Mouse (Mus musculus) embryo, embryonic 9.5 days (tissue): ENCODE measurements at regions not wholly inside any gene's neighbourhood (a gene's known extent, or its start where the extent isn't known, plus 50 kb on each side); places are given as distances from the start of the nearest gene placed in this dataset.

Experiments
- DNase-seq: peaks from one replicate; pipeline ENCODE4 v3.0.0-alpha.2; 2017; ENCODE audit errors: extremely low spot score

DNA sequence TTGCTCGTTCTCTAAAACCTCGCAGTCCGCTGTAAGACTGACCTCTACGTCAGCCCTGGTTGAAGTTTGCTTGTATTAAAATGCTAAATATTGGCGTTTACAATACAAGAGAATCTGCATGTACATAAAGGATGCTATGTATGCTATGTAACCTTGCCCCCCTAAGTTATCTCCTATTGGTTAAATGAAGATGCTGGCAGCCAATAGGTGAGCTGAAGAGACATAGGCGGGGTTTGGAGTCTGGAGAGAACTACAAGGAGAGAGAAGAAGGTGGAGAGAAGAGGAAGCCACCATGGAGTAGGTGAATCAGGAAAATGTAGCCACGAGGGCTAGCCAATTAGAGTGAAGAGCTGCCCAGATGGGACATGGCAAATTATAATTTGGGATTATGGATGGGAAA lies 214.0 kb upstream of the Amigo2 start:
- no peak for DNase-seq

DNA sequence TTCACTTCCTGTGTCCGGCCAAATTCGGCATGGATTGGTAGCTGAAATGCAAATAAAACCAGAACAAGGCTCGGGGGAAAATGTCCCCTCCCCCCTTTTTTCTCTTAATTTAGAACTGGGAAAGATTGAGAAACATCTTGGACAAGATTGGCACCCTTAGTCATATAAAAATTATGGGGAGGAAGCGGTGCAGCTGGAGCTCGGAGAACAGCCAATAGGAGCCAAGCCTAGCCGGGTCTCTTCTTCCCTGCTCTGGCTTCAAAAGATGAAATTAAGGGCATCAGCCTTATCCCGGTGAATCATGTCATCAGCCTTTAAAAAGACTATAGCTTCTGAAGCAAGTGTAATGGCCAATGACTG lies 213.3 kb upstream of the Amigo2 start:
- DNase-seq = no peak

DNA sequence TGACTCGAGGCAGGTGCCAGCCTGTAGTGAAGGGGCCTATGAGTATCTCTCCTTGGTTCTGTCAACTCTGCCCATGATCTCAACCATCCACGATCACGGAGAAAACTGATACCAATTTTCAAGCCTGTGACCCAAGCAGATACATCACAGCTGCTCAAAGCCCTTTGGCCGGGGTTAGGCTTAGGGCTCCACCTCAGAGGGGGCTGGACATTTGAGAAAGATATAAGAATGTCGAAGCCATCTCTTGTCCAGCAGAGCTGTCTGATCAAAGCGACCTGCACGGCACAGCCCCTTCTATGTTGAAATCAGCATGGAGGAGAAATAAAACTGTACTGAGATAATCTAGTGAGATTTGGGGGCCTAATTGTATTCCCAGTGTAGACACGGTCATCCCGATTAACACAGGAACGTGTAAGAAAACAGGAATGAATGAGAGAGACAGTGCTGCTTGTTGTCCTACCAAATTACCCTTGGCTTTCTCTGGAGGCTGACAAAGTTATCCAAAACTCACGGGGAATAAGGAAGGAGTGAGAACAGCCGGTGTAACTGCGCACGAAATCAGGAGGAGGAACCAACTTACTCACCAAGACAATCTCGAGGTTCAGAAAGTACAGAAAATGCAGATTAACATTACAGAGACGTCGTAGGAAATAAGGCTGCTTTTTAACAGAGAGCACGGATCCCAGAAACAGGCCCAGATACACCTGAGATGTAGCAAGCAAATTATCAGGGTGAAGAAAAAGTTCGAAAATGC lies 212.7 kb upstream of the Amigo2 start:
- no peak for DNase-seq

DNA sequence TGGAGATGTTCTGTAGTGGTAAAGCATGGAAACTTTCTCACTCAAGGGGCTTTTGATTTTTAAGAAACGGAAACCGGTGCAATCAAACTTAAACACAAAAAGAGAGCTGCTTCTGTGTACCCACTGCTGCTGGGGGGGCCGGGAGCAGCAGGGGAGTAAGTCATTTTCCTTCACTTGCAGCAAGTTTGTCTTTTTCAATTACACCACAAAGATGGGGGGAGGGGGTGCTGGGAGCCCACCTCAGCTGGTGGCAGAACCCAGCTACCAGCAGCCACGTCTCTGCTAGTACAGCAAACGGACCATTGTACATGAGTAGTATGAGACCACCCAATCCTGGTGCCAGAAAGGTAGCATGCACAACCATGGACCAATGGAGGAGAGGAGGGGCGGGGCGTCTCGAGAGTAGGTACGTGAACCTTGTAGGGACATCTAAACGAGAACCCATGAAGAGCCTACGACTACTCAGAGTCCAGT lies 211.7 kb upstream of the Amigo2 start:
- no peak for DNase-seq

DNA sequence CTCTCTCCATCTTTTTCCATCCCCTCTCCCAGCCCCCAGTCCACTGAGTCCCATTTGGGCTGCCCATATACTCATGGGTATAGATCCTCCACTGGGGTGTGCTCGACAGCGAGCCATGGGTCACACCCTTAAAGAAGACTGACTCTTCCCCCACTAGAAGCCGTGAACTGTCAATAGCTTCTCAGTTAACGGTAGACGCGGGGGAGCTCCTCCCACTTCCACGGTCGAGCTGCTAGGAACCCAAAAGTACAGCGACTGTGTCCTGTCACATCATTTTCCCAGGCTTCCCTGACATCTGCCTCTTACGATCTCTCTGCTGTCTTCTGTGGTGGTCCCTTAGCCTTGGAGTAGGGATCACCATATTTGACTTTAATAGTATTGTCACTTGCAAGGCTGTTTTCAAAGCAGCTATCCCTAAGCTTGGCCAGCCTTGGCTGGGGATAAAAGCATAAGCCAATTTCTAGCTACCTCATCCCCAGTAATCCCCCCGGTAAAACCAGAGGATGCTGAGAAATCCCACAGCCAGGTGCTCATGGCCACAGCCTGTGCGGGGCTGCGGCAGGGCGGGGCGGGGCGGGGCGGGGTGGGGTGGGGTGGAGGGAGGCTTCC lies 211.2 kb upstream of the Amigo2 start:
- DNase-seq = no peak

DNA sequence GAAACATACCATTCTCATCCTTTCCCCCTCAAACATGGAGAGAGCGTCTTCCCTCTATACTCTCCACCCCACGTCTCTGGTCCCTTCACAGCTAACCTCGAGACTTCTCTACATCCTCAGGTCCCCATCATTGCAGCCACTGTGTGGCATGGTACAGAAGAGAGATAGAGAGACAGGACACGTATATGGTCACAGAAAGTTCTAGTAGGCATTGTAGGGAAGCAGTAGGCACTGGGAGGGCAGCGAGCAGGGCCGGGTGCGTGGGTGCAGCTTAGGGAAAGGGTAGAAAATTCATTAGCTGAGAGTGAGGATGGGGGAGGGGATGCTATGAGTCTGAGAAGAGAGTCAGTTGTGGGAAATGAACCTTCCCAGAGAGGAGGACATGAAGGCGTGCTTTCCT lies 210.4 kb upstream of the Amigo2 start:
- DNase-seq = no peak

DNA sequence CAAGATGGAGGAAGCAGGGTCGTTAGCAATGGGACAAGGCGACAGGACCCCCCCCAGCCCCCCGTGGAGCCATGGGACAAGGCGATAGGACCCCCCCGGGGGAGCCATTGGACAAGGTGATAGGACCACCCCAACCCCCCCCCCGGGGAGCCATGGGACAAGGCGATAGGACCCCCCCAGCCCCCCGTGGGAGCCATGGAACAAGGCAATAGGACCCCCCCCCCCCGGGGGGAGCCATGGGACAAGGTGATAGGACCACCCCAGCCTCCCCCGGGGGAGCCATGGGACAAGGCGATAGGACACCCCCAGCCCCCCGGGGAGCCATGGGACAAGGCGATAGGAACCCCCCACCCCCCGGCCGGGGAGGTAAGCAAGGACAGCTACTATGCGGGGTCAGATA lies 209.9 kb upstream of the Amigo2 start:
- DNase-seq = no peak

DNA sequence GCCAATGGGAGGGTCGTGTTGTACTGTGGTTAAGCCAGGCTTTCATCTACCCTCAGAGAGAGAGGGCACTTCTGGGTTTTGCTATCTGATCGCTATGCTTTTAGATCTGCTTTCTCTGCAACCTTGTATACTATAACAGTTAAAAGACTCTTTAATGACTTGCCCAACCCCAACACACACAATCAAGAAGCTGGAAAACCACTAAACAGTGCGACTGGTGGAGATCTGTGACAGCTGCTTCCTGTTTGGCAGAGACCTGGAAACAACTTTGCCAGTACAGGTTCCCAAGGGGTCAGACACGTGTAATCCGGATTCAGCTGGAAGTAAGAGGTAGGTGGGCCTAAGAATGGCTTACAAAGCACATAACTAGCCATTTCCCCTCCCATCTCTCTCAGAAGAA lies 208.6 kb upstream of the Amigo2 start:
- no peak for DNase-seq

DNA sequence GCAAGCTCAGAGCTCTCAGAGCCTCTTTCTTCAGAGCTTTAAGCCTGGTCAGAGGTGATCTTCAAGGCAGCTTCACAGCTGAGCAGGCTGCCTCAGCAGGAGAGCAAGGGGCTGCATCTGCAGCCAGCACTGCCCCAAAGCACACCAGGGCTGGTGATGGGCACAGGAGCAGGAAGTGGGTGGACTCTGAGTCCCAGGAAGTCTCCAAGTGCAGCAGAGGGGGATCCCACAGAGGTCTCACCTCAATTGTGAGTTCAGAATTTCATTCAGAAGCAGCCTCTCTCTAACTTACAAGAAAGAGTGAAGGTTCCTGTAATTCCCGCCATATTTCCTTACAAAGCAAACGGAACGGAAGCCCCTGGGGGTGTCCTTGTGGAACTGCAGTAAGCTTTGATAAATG lies 202.6 kb upstream of the Amigo2 start:
- DNase-seq = no peak

DNA sequence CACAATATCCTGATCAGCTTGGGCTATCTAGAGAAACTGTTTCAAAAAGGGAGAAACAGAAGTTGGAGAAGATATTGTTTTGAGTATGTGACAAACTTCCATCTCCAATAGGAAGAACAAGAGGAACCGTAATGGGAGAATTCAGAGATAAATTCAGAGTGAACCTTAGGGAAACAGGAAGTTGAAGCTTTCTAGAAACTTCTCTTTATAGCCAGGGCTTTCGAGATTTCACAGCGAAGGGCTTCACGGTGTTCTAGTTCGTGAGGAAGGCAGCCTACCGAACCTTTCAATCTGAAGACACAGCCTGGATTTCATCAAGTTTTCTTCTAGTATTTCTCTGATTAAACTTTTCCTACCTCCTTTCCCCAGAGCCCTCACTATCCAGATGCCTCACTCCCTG lies 201.9 kb upstream of the Amigo2 start:
- no peak for DNase-seq

DNA sequence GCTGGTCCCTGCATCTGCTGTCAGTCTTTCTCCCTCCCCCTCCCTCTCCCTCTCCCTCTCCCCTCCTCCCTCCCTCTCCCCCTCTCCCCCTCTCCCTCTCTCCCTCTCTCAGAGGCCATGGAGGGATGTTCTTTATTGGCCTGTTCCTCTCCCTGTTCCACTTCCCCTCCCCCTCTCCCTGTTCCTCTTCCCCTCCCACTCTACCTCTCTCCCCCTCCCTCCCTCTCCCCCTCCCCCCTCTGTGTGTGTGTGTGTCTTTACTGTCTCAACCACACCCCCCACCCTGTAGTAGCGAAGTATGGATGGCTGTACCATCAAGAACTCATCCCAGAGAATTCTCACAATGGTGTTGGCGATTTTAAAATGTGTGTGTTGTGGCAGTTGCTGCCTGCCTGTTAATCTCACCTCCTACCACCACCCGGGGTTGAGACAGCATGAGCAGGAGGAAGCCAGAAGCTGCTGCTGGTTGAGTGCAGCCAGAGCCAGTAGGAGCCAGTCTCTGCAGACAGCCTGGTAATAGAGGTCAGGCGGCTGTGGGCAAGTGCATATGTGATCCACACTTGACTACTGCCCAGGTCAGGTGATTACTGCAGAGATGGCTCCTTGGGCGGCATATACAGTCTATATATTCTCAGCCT lies 201.3 kb upstream of the Amigo2 start:
- no peak for DNase-seq

DNA sequence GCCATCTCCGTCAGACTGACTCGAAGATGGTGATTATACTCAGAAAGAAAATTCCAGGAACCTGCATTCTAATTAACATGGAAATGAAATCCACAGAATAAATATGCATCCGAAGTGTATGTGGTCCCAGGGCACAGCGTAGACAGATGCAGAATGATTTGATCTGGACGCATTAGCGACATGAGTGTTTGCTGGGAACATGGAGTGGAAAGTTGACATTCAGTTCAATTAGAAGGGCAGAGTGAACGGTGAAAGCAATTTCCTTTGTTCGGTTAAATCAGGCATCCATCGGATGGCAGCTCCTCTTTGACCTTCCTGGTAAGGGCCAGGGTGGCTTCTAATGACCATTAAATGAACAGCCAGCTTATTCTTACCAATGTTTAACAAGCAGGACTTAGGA lies 199.1 kb upstream of the Amigo2 start:
- no peak for DNase-seq

DNA sequence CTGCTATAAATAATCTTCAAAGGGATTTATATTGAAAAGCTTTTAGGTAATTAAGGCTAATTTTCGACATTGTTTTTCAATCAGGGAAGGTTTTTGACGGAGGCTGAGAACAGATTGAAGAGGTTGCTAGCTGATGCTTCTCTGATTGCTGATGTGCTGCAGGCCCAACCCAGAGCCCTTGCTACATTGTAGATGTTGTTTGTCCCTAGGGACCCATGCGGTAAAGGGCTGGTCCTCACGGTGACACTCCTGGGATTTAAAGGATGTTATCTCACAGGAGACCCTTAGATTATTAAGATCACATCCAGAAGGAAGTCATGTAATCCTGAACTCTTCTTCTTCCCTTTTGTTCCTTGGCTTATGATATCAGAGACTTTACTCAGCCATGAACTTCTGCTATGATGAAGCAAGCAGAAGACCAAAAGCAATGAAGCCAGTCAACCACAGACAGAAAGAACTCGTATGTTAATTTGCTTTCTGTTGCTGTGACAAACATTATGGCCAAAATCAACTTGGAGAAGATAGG lies 191.2 kb upstream of the Amigo2 start:
- DNase-seq = no peak
